Mouse (Mus musculus): Measurements from ENCODE around the gene 9230112D13Rik. TPM values are rescaled to one million over a fixed set of nuclear protein-coding genes. Genes with fewer than 3 reads are reported as not detected.
A peak's percentile ranks its signal among the peaks of the same experiment; 100 is the strongest.

The 9230112D13Rik gene
- total RNA-seq (2015) (not detected in 2 replicates), total RNA-seq (2017) (not detected in 2 replicates)

- ATAC-seq (replicated peaks; ENCODE audit: poor library complexity) = no peak
Observed at GRCm38 (mm10) chr14:34522701-34523100, at the start of gene 9230112D13Rik. Gene 9230112D13Rik, minus strand, starts transcription at chr14:34522801.

GRCm38 (mm10) chr14:34571610-34572387 lies 49.2 kb upstream of the 9230112D13Rik start:
- ATAC-seq (replicated peaks; ENCODE audit: poor library complexity) = no peak

GRCm38 (mm10) chr14:34570903-34571302 lies 48.3 kb upstream of the 9230112D13Rik start:
- no peak for ATAC-seq (replicated peaks; ENCODE audit: poor library complexity)

- ATAC-seq (replicated peaks; ENCODE audit: poor library complexity) = peak; percentile 84
Observed at GRCm38 (mm10) chr14:34570294-34570693, 47.7 kb upstream of the 9230112D13Rik start.

GRCm38 (mm10) chr14:34569534-34570194 lies 47.1 kb upstream of the 9230112D13Rik start:
- ATAC-seq (replicated peaks; ENCODE audit: poor library complexity) = no peak

GRCm38 (mm10) chr14:34568626-34569025 lies 46.0 kb upstream of the 9230112D13Rik start:
- ATAC-seq (replicated peaks; ENCODE audit: poor library complexity) = no peak

- no peak for ATAC-seq (replicated peaks; ENCODE audit: poor library complexity)
Observed at GRCm38 (mm10) chr14:34567697-34568096, 45.1 kb upstream of the 9230112D13Rik start.

- ATAC-seq (replicated peaks; ENCODE audit: poor library complexity) = no peak
Observed at GRCm38 (mm10) chr14:34566530-34566929, 43.9 kb upstream of the 9230112D13Rik start.

GRCm38 (mm10) chr14:34565711-34566110 lies 43.1 kb upstream of the 9230112D13Rik start:
- no peak for ATAC-seq (replicated peaks; ENCODE audit: poor library complexity)

- no peak for ATAC-seq (replicated peaks; ENCODE audit: poor library complexity)
Observed at GRCm38 (mm10) chr14:34564646-34565045, 42.0 kb upstream of the 9230112D13Rik start.

- no peak for ATAC-seq (replicated peaks; ENCODE audit: poor library complexity)
Observed at GRCm38 (mm10) chr14:34562393-34562792, 39.8 kb upstream of the 9230112D13Rik start.

- no peak for ATAC-seq (replicated peaks; ENCODE audit: poor library complexity)
Observed at GRCm38 (mm10) chr14:34561647-34562046, 39.0 kb upstream of the 9230112D13Rik start.

- ATAC-seq (replicated peaks; ENCODE audit: poor library complexity) = no peak
Observed at GRCm38 (mm10) chr14:34558947-34559346, 36.3 kb upstream of the 9230112D13Rik start.

- ATAC-seq (replicated peaks; ENCODE audit: poor library complexity) = no peak
Observed at GRCm38 (mm10) chr14:34555211-34555610, 32.6 kb upstream of the 9230112D13Rik start.

- ATAC-seq (replicated peaks; ENCODE audit: poor library complexity) = no peak
Observed at GRCm38 (mm10) chr14:34554047-34554446, 31.4 kb upstream of the 9230112D13Rik start.

- no peak for ATAC-seq (replicated peaks; ENCODE audit: poor library complexity)
Observed at GRCm38 (mm10) chr14:34553470-34553869, 30.9 kb upstream of the 9230112D13Rik start.

- no peak for ATAC-seq (replicated peaks; ENCODE audit: poor library complexity)
Observed at GRCm38 (mm10) chr14:34552226-34552625, 29.6 kb upstream of the 9230112D13Rik start.

- ATAC-seq (replicated peaks; ENCODE audit: poor library complexity) = peak; percentile 94
Observed at GRCm38 (mm10) chr14:34549004-34549671, 26.5 kb upstream of the 9230112D13Rik start.

- ATAC-seq (replicated peaks; ENCODE audit: poor library complexity) = peak; percentile 30; the same call in 1 of the 2 replicates
Observed at GRCm38 (mm10) chr14:34548391-34549001, 25.9 kb upstream of the 9230112D13Rik start.

- ATAC-seq (replicated peaks; ENCODE audit: poor library complexity) = no peak
Observed at GRCm38 (mm10) chr14:34544545-34544944, 21.9 kb upstream of the 9230112D13Rik start.

- no peak for ATAC-seq (replicated peaks; ENCODE audit: poor library complexity)
Observed at GRCm38 (mm10) chr14:34544001-34544400, 21.4 kb upstream of the 9230112D13Rik start.

Data from megakaryocyte progenitor cell, adult 5-6 weeks (primary cell).